23 mouse cellular contexts compared by ENCODE assay signal in the genomic region with DNA sequence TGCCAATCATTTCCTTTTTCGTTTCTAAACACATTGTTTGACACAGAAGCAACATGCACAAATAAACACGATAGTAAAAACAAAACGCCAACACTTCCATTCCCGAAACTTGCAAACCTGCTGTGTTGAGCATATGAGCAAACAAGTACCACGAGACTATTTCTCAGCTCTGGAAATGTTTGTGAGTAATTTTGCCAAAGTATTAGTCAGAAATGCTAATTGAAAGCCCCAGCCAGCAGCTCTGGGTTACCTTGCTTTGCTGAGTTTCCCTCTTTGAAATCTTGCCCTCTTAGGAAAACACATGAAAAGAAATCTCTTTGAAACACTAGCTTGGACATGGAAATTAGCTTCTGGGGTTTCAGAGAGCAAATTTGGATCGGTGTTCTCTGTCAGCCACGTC. TPM values are rescaled to one million over a fixed set of nuclear protein-coding genes. Genes with fewer than 3 reads are reported as not detected.
DNase-seq lines count a peak whose midpoint lies in the region; ATAC-seq and TF ChIP-seq lines count a peak whose summit lies in the region.
"Had no signal": no experiment of that assay in that cellular context is flagged by ENCODE, and none has a peak within 500 bp of the region (broad histone marks: within the 10 kb centered on the region; RNA-seq: fewer than 3 reads in every experiment).

No protein-coding gene starts in this region.

- no peaks in the 10 kb centered on the region for H3K36me3 ChIP-seq in kidney, adult 2 months (ENCODE audit: control insufficient read depth, insufficient read depth, low read length)
- no peaks in the 10 kb centered on the region for H3K36me3 ChIP-seq in stomach, postnatal 0 days (ENCODE audit: control insufficient read depth, insufficient read depth, low read length)
- H3K36me3 ChIP-seq: forebrain, embryonic 12.5 days; heart, embryonic 13.5 days; hindbrain, embryonic 12.5 days; limb, embryonic 13.5 days; liver, embryonic 12.5 days had no signal

- no peaks in the 10 kb centered on the region for H3K9me3 ChIP-seq in stomach, postnatal 0 days (ENCODE audit: control insufficient read depth, low read length)
- H3K9me3 ChIP-seq: forebrain, embryonic 12.5 days; heart, embryonic 13.5 days; hindbrain, embryonic 12.5 days; limb, embryonic 13.5 days; liver, embryonic 12.5 days had no signal

- DNase-seq in kidney, adult 2 months = peak; percentile 5
- no peak for DNase-seq in kidney, adult 18-20 months
- peak; percentile 7 for DNase-seq in right cerebral cortex, adult 18-20 months
- DNase-seq in right cerebral cortex, postnatal 14 days = no peak
- DNase-seq in NIH3T3 (ENCODE audit: low read depth) = peak; percentile 66
- DNase-seq in skeletal muscle tissue, adult 2 months (ENCODE audit: low read depth, low spot score) = peak; percentile 10
- no peak for DNase-seq in stomach, postnatal 0 days (ENCODE audit: low spot score)
- DNase-seq: adrenal gland, adult 2 months; cerebellum, adult 8-10 months; gastrocnemius, postnatal 36 days; heart, adult 2 months; heart, postnatal 14 days; kidney, adult 11 months; kidney, postnatal 10 days; lung, adult 18-20 months; lung, postnatal 10 days; spleen, adult 18-20 months had no signal

- no peaks in the 10 kb centered on the region for H3K4me1 ChIP-seq in kidney, adult 2 months (ENCODE audit: control insufficient read depth, insufficient read depth, low read length)
- no peaks in the 10 kb centered on the region for H3K4me1 ChIP-seq in stomach, postnatal 0 days (replicated peaks; ENCODE audit: control insufficient read depth, insufficient read depth)
- H3K4me1 ChIP-seq: forebrain, embryonic 12.5 days; heart, embryonic 13.5 days; hindbrain, embryonic 12.5 days; limb, embryonic 13.5 days; liver, embryonic 12.5 days had no signal

- no peaks in the 10 kb centered on the region for H3K27me3 ChIP-seq in kidney, adult 2 months (replicated peaks; ENCODE audit: control insufficient read depth, insufficient read depth, low read length)
- no peaks in the 10 kb centered on the region for H3K27me3 ChIP-seq in stomach, postnatal 0 days (ENCODE audit: control insufficient read depth, insufficient read depth, low read length)
- H3K27me3 ChIP-seq: forebrain, embryonic 12.5 days; heart, embryonic 13.5 days; hindbrain, embryonic 12.5 days; limb, embryonic 13.5 days; liver, embryonic 12.5 days had no signal

- 50% methylated on average over 7 of the region's 7 CpGs for WGBS in kidney, adult 2 months
- WGBS in stomach, postnatal 0 days = 64% methylated on average over 7 of the region's 7 CpGs

- TF ChIP-seq POLR2A in kidney, adult 2 months (IDR thresholded peaks at IDR 0.05; ENCODE audit: low read depth, low read length) = no peak

- H3K4me2 ChIP-seq in stomach, postnatal 0 days (replicated peaks; ENCODE audit: low read depth) = no peak overlapping the region
- H3K4me2 ChIP-seq: forebrain, embryonic 12.5 days; heart, embryonic 13.5 days; hindbrain, embryonic 12.5 days; limb, embryonic 13.5 days; liver, embryonic 12.5 days; midbrain, embryonic 11.5 days had no signal

- TF ChIP-seq EP300 in stomach, postnatal 0 days (optimal IDR thresholded peaks at IDR 0.05) = no peak

- TF ChIP-seq CTCF in kidney, adult 2 months (conservative IDR thresholded peaks at IDR 0.05; ENCODE audit: insufficient read depth, insufficient read length, low read depth, low read length) = no peak
- no peak for TF ChIP-seq CTCF in stomach, postnatal 0 days (IDR thresholded peaks at IDR 0.05; ENCODE audit: low read depth)

- no peak overlapping the region for H3K4me3 ChIP-seq in kidney, adult 2 months (ENCODE audit: insufficient read depth, low read depth, low read length)
- H3K4me3 ChIP-seq in stomach, postnatal 0 days (ENCODE audit: low read depth, low read length) = no peak overlapping the region
- H3K4me3 ChIP-seq: forebrain, embryonic 12.5 days; heart, adult 2 months; heart, embryonic 13.5 days; hindbrain, embryonic 12.5 days; limb, embryonic 13.5 days; liver, embryonic 12.5 days had no signal

- no peak overlapping the region for H3K27ac ChIP-seq in kidney, adult 2 months (ENCODE audit: insufficient read depth, low read depth, low read length)
- no peak overlapping the region for H3K27ac ChIP-seq in stomach, postnatal 0 days (replicated peaks)
- H3K27ac ChIP-seq: forebrain, embryonic 12.5 days; heart, adult 2 months; heart, embryonic 13.5 days; hindbrain, embryonic 12.5 days; limb, embryonic 13.5 days; liver, embryonic 12.5 days had no signal

- no peak for ATAC-seq in stomach, postnatal 0 days (ENCODE audit: low FRiP score, low TSS enrichment)
- ATAC-seq: liver, embryonic 12.5 days had no signal

- H3K9ac ChIP-seq in stomach, postnatal 0 days (ENCODE audit: low read length) = no peak overlapping the region
- H3K9ac ChIP-seq: forebrain, embryonic 12.5 days; heart, embryonic 13.5 days; hindbrain, embryonic 12.5 days; limb, embryonic 13.5 days; liver, embryonic 12.5 days had no signal

RNA-seq across cellular contexts. Expression of a gene that starts 45.4 kb away (rescaled TPM):
- polyA plus RNA-seq in kidney, adult 2 months (2012; rRNA removed) = 31.1 and 36.6 TPM in 2 replicates
- polyA plus RNA-seq in stomach, postnatal 0 days (2015; fragmentation: Nextera tagmentation; extraction: Ambion mirVana) = 4.0 and 4.5 TPM in 2 replicates

Comparison
In these comparisons a context has a peak if more than half of its experiments do, and no peak if none do; other contexts are left out.
1. DNase-seq: peak in kidney, adult 2 months (single experiment), right cerebral cortex, adult 18-20 months (single experiment), NIH3T3 (single experiment) and skeletal muscle tissue, adult 2 months (single experiment); none in kidney, adult 18-20 months (single experiment), right cerebral cortex, postnatal 14 days (single experiment) and stomach, postnatal 0 days (single experiment).